9 mouse cellular contexts compared by ENCODE assay signal in the genomic region with DNA sequence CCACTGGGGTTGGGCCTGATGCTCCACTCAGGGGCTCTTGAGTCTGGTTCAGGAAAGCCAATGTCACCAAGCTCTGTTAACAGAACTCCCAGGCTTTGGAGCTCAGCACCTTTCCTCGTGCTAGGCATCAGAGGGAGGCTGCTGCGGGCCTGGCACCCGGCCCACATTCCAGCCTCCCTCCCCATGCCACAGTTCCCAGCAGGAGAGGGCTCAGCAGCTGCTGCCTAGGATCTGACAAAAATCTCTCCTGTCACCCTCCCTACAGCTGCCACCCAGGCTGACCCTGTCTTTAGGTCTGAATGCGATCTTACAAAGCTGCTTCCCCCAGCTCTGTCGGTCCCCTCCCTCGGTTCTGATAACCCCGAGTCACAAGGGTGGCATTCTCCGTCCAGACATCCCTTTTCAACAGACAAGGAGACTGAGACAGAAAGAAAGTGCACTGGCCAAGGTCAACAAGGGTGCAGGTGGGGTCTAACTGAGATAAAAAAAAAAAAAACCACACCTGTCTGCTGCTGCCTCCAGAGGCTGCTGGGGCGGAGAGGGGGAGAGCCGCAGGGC. TPM values are rescaled to one million over a fixed set of nuclear protein-coding genes. Genes with fewer than 3 reads are reported as not detected.
DNase-seq lines count a peak whose midpoint lies in the region; ATAC-seq and TF ChIP-seq lines count a peak whose summit lies in the region.
"Had no signal": no experiment of that assay in that cellular context is flagged by ENCODE, and none has a peak within 500 bp of the region (broad histone marks: within the 10 kb centered on the region; RNA-seq: fewer than 3 reads in every experiment).

No protein-coding gene starts in this region.

- peaks cover 12% of the 10 kb centered on the region for H3K36me3 ChIP-seq in hindbrain, embryonic 13.5 days
- H3K36me3 ChIP-seq in lung, embryonic 14.5 days (ENCODE audit: insufficient read depth): peaks cover 16% of the 10 kb centered on the region
- peaks cover 4% of the 10 kb centered on the region for H3K36me3 ChIP-seq in stomach, embryonic 15.5 days
- H3K36me3 ChIP-seq in liver, embryonic 12.5 days: peaks cover 89% of the 10 kb centered on the region

- DNase-seq in gastrocnemius, postnatal 14 days: peak; percentile 47
- no peak for DNase-seq in gastrocnemius, adult 8-10 months (ENCODE audit: low spot score in 2 of 2)
- peak; percentile 91 for DNase-seq in brain, embryonic 14.5 days (ENCODE audit: low read depth)
- peak; percentile 77 for DNase-seq in lung, embryonic 14.5 days

- TF ChIP-seq POLR2A in brain, embryonic 14.5 days (IDR thresholded peaks at IDR 0.05; ENCODE audit: borderline replicate concordance, extremely low read depth, insufficient read depth, insufficient read length, poor library complexity, severe bottlenecking): no peak

- H3K9me3 ChIP-seq in hindbrain, embryonic 13.5 days: no peaks in the 10 kb centered on the region
- H3K9me3 ChIP-seq in lung, embryonic 14.5 days (ENCODE audit: low read depth, low read length): no peaks in the 10 kb centered on the region
- no peaks in the 10 kb centered on the region for H3K9me3 ChIP-seq in stomach, embryonic 15.5 days
- H3K9me3 ChIP-seq in liver, embryonic 12.5 days (replicated peaks): no peaks in the 10 kb centered on the region

- ATAC-seq in hindbrain, embryonic 13.5 days (ENCODE audit: low FRiP score): 0 out of 2 replicates have a peak, but pooled peaks have one; percentile 16
- peak; percentile 80 for ATAC-seq in lung, embryonic 14.5 days (ENCODE audit: insufficient read depth)
- peak; percentile 44; the same call in 1 of the 2 replicates for ATAC-seq in stomach, embryonic 15.5 days (ENCODE audit: insufficient read depth, low FRiP score, low read depth)
- ATAC-seq in erythroid progenitor cell, adult 5-6 weeks (replicated peaks; ENCODE audit: low FRiP score, poor library complexity, severe bottlenecking): no peak
- no peak for ATAC-seq in liver, embryonic 12.5 days

- peak overlapping the region; percentile 90 for H3K27ac ChIP-seq in hindbrain, embryonic 13.5 days
- H3K27ac ChIP-seq in lung, embryonic 14.5 days (ENCODE audit: low read depth): peak overlapping the region; percentile 78
- peak overlapping the region; percentile 74 for H3K27ac ChIP-seq in stomach, embryonic 15.5 days
- H3K27ac ChIP-seq in liver, embryonic 12.5 days: no peak overlapping the region

- H3K27me3 ChIP-seq in hindbrain, embryonic 13.5 days: no peaks in the 10 kb centered on the region
- no peaks in the 10 kb centered on the region for H3K27me3 ChIP-seq in lung, embryonic 14.5 days (ENCODE audit: insufficient read depth, low read length)
- H3K27me3 ChIP-seq in stomach, embryonic 15.5 days (replicated peaks): no peaks in the 10 kb centered on the region
- no peaks in the 10 kb centered on the region for H3K27me3 ChIP-seq in liver, embryonic 12.5 days (replicated peaks)

- H3K4me3 ChIP-seq in hindbrain, embryonic 13.5 days: no peak overlapping the region
- no peak overlapping the region for H3K4me3 ChIP-seq in lung, embryonic 14.5 days (ENCODE audit: low read depth, low read length)
- no peak overlapping the region for H3K4me3 ChIP-seq in stomach, embryonic 15.5 days (replicated peaks)
- H3K4me3 ChIP-seq in liver, embryonic 12.5 days: no peak overlapping the region

- WGBS in hindbrain, embryonic 13.5 days: 25% methylated on average over 10 of the region's 10 CpGs
- 14% methylated on average over 10 of the region's 10 CpGs for WGBS in lung, embryonic 14.5 days
- WGBS in stomach, embryonic 15.5 days: 34% methylated on average over 10 of the region's 10 CpGs
- WGBS in liver, embryonic 12.5 days (ENCODE audit: insufficient replicate concordance): 67% methylated on average over 10 of the region's 10 CpGs

- TF ChIP-seq CTCF in brain, embryonic 14.5 days (IDR thresholded peaks at IDR 0.05; ENCODE audit: borderline replicate concordance, extremely low read depth, insufficient read depth, insufficient read length): no peak
- no peak for TF ChIP-seq CTCF in lung, embryonic 14.5 days (IDR thresholded peaks at IDR 0.05; ENCODE audit: low read depth)

- H3K9ac ChIP-seq in hindbrain, embryonic 13.5 days: peak overlapping the region; percentile 35; the same call in 1 of the 2 replicates
- no peak overlapping the region; the same call in 1 of the 2 replicates for H3K9ac ChIP-seq in lung, embryonic 14.5 days
- H3K9ac ChIP-seq in stomach, embryonic 15.5 days: no peak overlapping the region
- no peak overlapping the region for H3K9ac ChIP-seq in liver, embryonic 12.5 days

- H3K4me1 ChIP-seq in hindbrain, embryonic 13.5 days (replicated peaks): peaks cover 62% of the 10 kb centered on the region
- peaks cover 24% of the 10 kb centered on the region for H3K4me1 ChIP-seq in lung, embryonic 14.5 days (ENCODE audit: insufficient read depth)
- peaks cover 67% of the 10 kb centered on the region for H3K4me1 ChIP-seq in stomach, embryonic 15.5 days
- H3K4me1 ChIP-seq in liver, embryonic 12.5 days: peaks cover 47% of the 10 kb centered on the region

- intact Hi-C loops in gastrocnemius, postnatal 14 days (cut with DNase I; ENCODE audit: low total_unique reads): no loop called here

- H3K4me2 ChIP-seq in hindbrain, embryonic 13.5 days: peak overlapping the region; percentile 4; the same call in 1 of the 2 replicates
- H3K4me2 ChIP-seq in lung, embryonic 14.5 days: peak overlapping the region; percentile 33
- H3K4me2 ChIP-seq in stomach, embryonic 15.5 days: peak overlapping the region; percentile 29
- H3K4me2 ChIP-seq in liver, embryonic 12.5 days: no peak overlapping the region

RNA-seq across cellular contexts. Expression of a gene that starts 7.7 kb away (rescaled TPM):
- total RNA-seq in gastrocnemius, postnatal 14 days (2021): 10 to 100 TPM; 13.8 to 17.6 TPM
- total RNA-seq in gastrocnemius, adult 8-10 months (2022): 1 to 10 TPM; 2.1 to 3.7 (median 3.1) TPM
- polyA plus RNA-seq in brain, embryonic 14.5 days (2012; rRNA removed): 72.6 and 78.7 TPM in 2 replicates
- 68.1 and 68.6 TPM in 2 replicates for polyA plus RNA-seq in hindbrain, embryonic 13.5 days (2015; fragmentation: Nextera tagmentation; extraction: Ambion mirVana)
- polyA plus RNA-seq in lung, embryonic 14.5 days (2014; fragmentation: Nextera tagmentation; extraction: Ambion mirVana): 56.5 and 64.6 TPM in 2 replicates
- 125 and 130 TPM in 2 replicates for polyA plus RNA-seq in stomach, embryonic 15.5 days (2015; fragmentation: Nextera tagmentation; extraction: Ambion mirVana)
- 18.7 and 21.8 TPM in 2 replicates for total RNA-seq in erythroid progenitor cell, adult 5-6 weeks (2015; ENCODE audit: low replicate concordance)
- 11.4 and 18.8 TPM in 2 replicates for total RNA-seq in erythroid progenitor cell, adult 5-6 weeks (2017; ENCODE audit: low replicate concordance)
- polyA plus RNA-seq in liver, embryonic 12.5 days (2016; fragmentation: Nextera tagmentation; extraction: Ambion mirVana): 75.0 and 75.6 TPM in 2 replicates

RNA-seq across cellular contexts. Expression of a gene that starts 20.9 kb away (rescaled TPM):
- total RNA-seq in gastrocnemius, postnatal 14 days (2021): not detected
- not detected for total RNA-seq in gastrocnemius, adult 8-10 months (2022)
- not detected in 2 replicates for polyA plus RNA-seq in brain, embryonic 14.5 days (2012; rRNA removed)
- polyA plus RNA-seq in hindbrain, embryonic 13.5 days (2015; fragmentation: Nextera tagmentation; extraction: Ambion mirVana): not detected in 2 replicates
- not detected in 2 replicates for polyA plus RNA-seq in lung, embryonic 14.5 days (2014; fragmentation: Nextera tagmentation; extraction: Ambion mirVana)
- polyA plus RNA-seq in stomach, embryonic 15.5 days (2015; fragmentation: Nextera tagmentation; extraction: Ambion mirVana): 0.42 and 0.79 TPM in 2 replicates
- total RNA-seq in erythroid progenitor cell, adult 5-6 weeks (2015; ENCODE audit: low replicate concordance): not detected in 2 replicates
- total RNA-seq in erythroid progenitor cell, adult 5-6 weeks (2017; ENCODE audit: low replicate concordance): not detected in 2 replicates
- polyA plus RNA-seq in liver, embryonic 12.5 days (2016; fragmentation: Nextera tagmentation; extraction: Ambion mirVana): not detected in 2 replicates
- total RNA-seq: hematopoietic stem cell, adult 5-6 weeks had no signal

RNA-seq across cellular contexts. Expression of a gene that starts 41.1 kb away (rescaled TPM):
- total RNA-seq in gastrocnemius, postnatal 14 days (2021): not detected
- total RNA-seq in gastrocnemius, adult 8-10 months (2022): not detected
- polyA plus RNA-seq in brain, embryonic 14.5 days (2012; rRNA removed): 0.19 and 0.21 TPM in 2 replicates
- polyA plus RNA-seq in hindbrain, embryonic 13.5 days (2015; fragmentation: Nextera tagmentation; extraction: Ambion mirVana): not detected in 2 replicates
- polyA plus RNA-seq in lung, embryonic 14.5 days (2014; fragmentation: Nextera tagmentation; extraction: Ambion mirVana): not detected in 2 replicates
- 475 and 519 TPM in 2 replicates for polyA plus RNA-seq in stomach, embryonic 15.5 days (2015; fragmentation: Nextera tagmentation; extraction: Ambion mirVana)
- total RNA-seq in erythroid progenitor cell, adult 5-6 weeks (2015; ENCODE audit: low replicate concordance): not detected in 2 replicates
- total RNA-seq in erythroid progenitor cell, adult 5-6 weeks (2017; ENCODE audit: low replicate concordance): not detected in 2 replicates
- not detected in 2 replicates for polyA plus RNA-seq in liver, embryonic 12.5 days (2016; fragmentation: Nextera tagmentation; extraction: Ambion mirVana)
- total RNA-seq: hematopoietic stem cell, adult 5-6 weeks had no signal

Comparison
In these comparisons a context has a peak if more than half of its experiments do, and no peak if none do; other contexts are left out.
1. DNase-seq: peak in gastrocnemius, postnatal 14 days (single experiment), brain, embryonic 14.5 days (single experiment) and lung, embryonic 14.5 days (single experiment); none in gastrocnemius, adult 8-10 months (0 of 2).
2. ATAC-seq: peak in hindbrain, embryonic 13.5 days (single experiment), lung, embryonic 14.5 days (single experiment) and stomach, embryonic 15.5 days (single experiment); none in erythroid progenitor cell, adult 5-6 weeks (single experiment) and liver, embryonic 12.5 days (single experiment).
3. RNA of a gene that starts 41.1 kb away (polyA plus RNA-seq): 475 to 519 TPM in stomach, embryonic 15.5 days; 0.19 to 0.21 TPM in brain, embryonic 14.5 days, not detected in hindbrain, embryonic 13.5 days, not detected in lung, embryonic 14.5 days and not detected in liver, embryonic 12.5 days; every median in the first group is over 100 times any median in the second.